Mouse (Mus musculus) cortical plate, adult 2 months (tissue): ENCODE data around the gene Stk35.

Experiments used
- CTCF ChIP-seq: fragments of 200-500 bp; IDR thresholded peaks from 2 replicates; pipeline ENCODE4 v1.5.1; 2011; ENCODE audit warnings: mild to moderate bottlenecking, control low read depth, low read length; ENCODE audit not compliant: insufficient read depth; ENCODE audit errors: extremely low read depth
- POLR2A ChIP-seq: fragments of 200-500 bp; IDR thresholded peaks from 2 replicates; pipeline ENCODE4 v1.6.1; 2011; ENCODE audit warnings: mild to moderate bottlenecking, low read length, control low read depth; ENCODE audit not compliant: insufficient read depth; ENCODE audit errors: extremely low read depth

DNA sequence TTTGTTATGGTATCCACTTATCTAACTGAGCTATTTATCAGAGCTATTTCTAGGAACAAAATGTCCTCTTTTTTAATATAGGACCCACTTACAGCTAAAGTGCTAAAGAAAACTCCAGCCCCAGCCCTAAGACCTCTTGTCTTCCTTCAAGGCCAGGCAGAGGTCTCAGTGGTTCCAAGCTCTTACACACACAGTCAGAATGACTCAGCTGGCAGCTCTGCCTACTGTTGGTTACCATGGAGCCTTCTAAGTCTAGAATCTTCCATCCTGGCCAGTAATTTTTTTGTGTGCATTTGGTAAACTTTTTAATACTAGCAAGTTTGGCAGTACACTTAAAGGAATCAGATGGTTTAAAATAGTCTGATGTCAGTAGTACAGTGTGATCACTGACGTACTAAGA lies 19.6 kb downstream of the Stk35 start:
- no peak for TF ChIP-seq CTCF
- TF ChIP-seq POLR2A: no peak
